Mouse (Mus musculus) B cell, adult 2 months (primary cell): Measurements from ENCODE around the gene Atf7ip.

Experiments
- DNase-seq, 2 experiments: peaks; one replicate each; pipeline ENCODE4 v3.0.0; 2022

The Atf7ip gene

GRCm38 (mm10) chr6:136486801-136487553, 19.0 kb upstream of the Atf7ip start:
- no peak for DNase-seq

- DNase-seq, result no peak
These were observed 18.4 kb upstream of the Atf7ip start for GRCm38 (mm10) chr6:136487554-136487950.

- DNase-seq, result no peak
These were observed 16.1 kb upstream of the Atf7ip start for GRCm38 (mm10) chr6:136489899-136490298.

GRCm38 (mm10) chr6:136490516-136491475, 15.2 kb upstream of the Atf7ip start:
- no peak for DNase-seq

- DNase-seq, result no peak
These were observed 14.3 kb upstream of the Atf7ip start for GRCm38 (mm10) chr6:136491631-136492030.

- DNase-seq, result no peak
These were observed 13.7 kb upstream of the Atf7ip start for GRCm38 (mm10) chr6:136492251-136492650.

GRCm38 (mm10) chr6:136493486-136493885, 12.5 kb upstream of the Atf7ip start:
- no peak for DNase-seq

GRCm38 (mm10) chr6:136493910-136494751, 11.8 kb upstream of the Atf7ip start:
- DNase-seq, result no peak

GRCm38 (mm10) chr6:136495023-136495422, 10.9 kb upstream of the Atf7ip start:
- DNase-seq, result no peak

- peak; percentile 87 to 91 for DNase-seq
These were observed 8.2 kb upstream of the Atf7ip start for GRCm38 (mm10) chr6:136497744-136498143.

GRCm38 (mm10) chr6:136499292-136499977, 6.5 kb upstream of the Atf7ip start:
- no peak for DNase-seq

GRCm38 (mm10) chr6:136508652-136509051, 2.7 kb downstream of the Atf7ip start:
- no peak for DNase-seq

- DNase-seq, result no peak
These were observed 5.0 kb downstream of the Atf7ip start for GRCm38 (mm10) chr6:136510945-136511344.

- DNase-seq, result no peak
These were observed 6.4 kb downstream of the Atf7ip start for GRCm38 (mm10) chr6:136512351-136512750.

GRCm38 (mm10) chr6:136516626-136517025, 10.7 kb downstream of the Atf7ip start:
- no peak for DNase-seq

- DNase-seq, result no peak
These were observed 11.3 kb downstream of the Atf7ip start for GRCm38 (mm10) chr6:136517221-136517620.

GRCm38 (mm10) chr6:136518537-136519246, 12.7 kb downstream of the Atf7ip start:
- DNase-seq, result peak; percentile 96

GRCm38 (mm10) chr6:136519254-136519653, 13.3 kb downstream of the Atf7ip start:
- DNase-seq, result no peak

- DNase-seq, result no peak
These were observed 14.4 kb downstream of the Atf7ip start for GRCm38 (mm10) chr6:136520361-136520760.

- no peak for DNase-seq
These were observed 15.7 kb downstream of the Atf7ip start for GRCm38 (mm10) chr6:136521681-136522080.

GRCm38 (mm10) chr6:136522658-136523057, 16.7 kb downstream of the Atf7ip start:
- no peak for DNase-seq

- no peak for DNase-seq
These were observed 18.8 kb downstream of the Atf7ip start for GRCm38 (mm10) chr6:136524751-136525150.
